Mouse (Mus musculus): ENCODE data around the gene Cd2bp2. TPM values are rescaled to one million over a fixed set of nuclear protein-coding genes. Genes with fewer than 3 reads are reported as not detected.

Cd2bp2 gene
- total and polyA plus RNA-seq, 2 experiments: 11.8 to 12.4 TPM

GRCm38 (mm10) chr7:127211014-127211745 is 15.3 kb upstream of the Cd2bp2 start:
- no peak overlapping the region for H3K27ac ChIP-seq (replicated peaks; ENCODE audit: insufficient read depth, low read depth, low read length)
- H3K9ac ChIP-seq (ENCODE audit: low read depth, low read length): no peak overlapping the region
- WGBS: 92% methylated on average over 5 of the region's 5 CpGs
- H3K79me2 ChIP-seq (ENCODE audit: control insufficient read depth, insufficient read depth, low read length): peaks cover 11% of the 10 kb centered on the region
- no peaks in the 10 kb centered on the region for H3K27me3 ChIP-seq (ENCODE audit: control insufficient read depth, insufficient read depth, low read length)
- no peak overlapping the region for H3K4me3 ChIP-seq (ENCODE audit: insufficient read depth, low read depth, low read length)
- TF ChIP-seq POLR2A (IDR thresholded peaks at IDR 0.05; ENCODE audit: extremely low read depth, insufficient read depth, low read length): no peak
- TF ChIP-seq CTCF (IDR thresholded peaks at IDR 0.05; ENCODE audit: low read depth, low read length): no peak
- no peaks in the 10 kb centered on the region for H3K36me3 ChIP-seq (ENCODE audit: control insufficient read depth, insufficient read depth, low read length)
- peaks cover 7% of the 10 kb centered on the region for H3K4me1 ChIP-seq (ENCODE audit: control insufficient read depth, insufficient read depth, low read length)
- no peak for DNase-seq (ENCODE audit: extremely low read depth, low read depth, low spot score)

DNA sequence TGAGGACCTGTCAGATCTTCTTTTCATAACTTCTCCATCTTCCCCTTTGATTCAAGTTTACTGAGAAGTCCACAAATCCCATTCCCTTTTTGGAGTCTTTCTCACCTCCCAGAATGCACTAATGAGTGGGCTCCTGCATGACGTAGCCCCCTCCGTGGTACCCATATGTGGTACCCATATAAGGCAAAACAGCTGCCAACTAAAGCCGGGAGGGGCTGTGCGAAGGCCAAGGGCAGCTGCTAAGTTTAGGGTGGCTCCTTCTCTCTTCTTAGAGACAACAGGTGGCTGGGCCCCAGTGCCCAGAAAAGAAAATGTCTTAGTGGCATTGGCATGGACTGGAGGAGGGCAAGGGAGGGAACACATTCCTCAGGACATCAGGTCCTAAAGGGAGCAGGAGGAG is 14.4 kb upstream of the Cd2bp2 start:
- no peak for DNase-seq (ENCODE audit: extremely low read depth, low read depth, low spot score)
- Histone ChIP-seq H3K4me1 (ENCODE audit: control insufficient read depth, insufficient read depth, low read length) (peaks cover 7% of the 10 kb centered on the region), H3K79me2 (ENCODE audit: control insufficient read depth, insufficient read depth, low read length) (peaks cover 11% of the 10 kb centered on the region), H3K27me3 (ENCODE audit: control insufficient read depth, insufficient read depth, low read length) (no peaks in the 10 kb centered on the region), H3K36me3 (ENCODE audit: control insufficient read depth, insufficient read depth, low read length) (no peaks in the 10 kb centered on the region), H3K9ac (ENCODE audit: low read depth, low read length) (no peak overlapping the region), H3K4me3 (ENCODE audit: insufficient read depth, low read depth, low read length) (no peak overlapping the region), H3K27ac (replicated peaks; ENCODE audit: insufficient read depth, low read depth, low read length) (no peak overlapping the region)
- 93% methylated on average over 4 of the region's 4 CpGs for whole genome bisulfite sequencing
- no peak for TF ChIP-seq POLR2A (IDR thresholded peaks at IDR 0.05; ENCODE audit: extremely low read depth, insufficient read depth, low read length)
- TF ChIP-seq CTCF (IDR thresholded peaks at IDR 0.05; ENCODE audit: low read depth, low read length): no peak

- Histone ChIP-seq H3K79me2 (ENCODE audit: control insufficient read depth, insufficient read depth, low read length) (peaks cover 11% of the 10 kb centered on the region), H3K4me3 (ENCODE audit: insufficient read depth, low read depth, low read length) (no peak overlapping the region), H3K9ac (ENCODE audit: low read depth, low read length) (no peak overlapping the region), H3K27me3 (ENCODE audit: control insufficient read depth, insufficient read depth, low read length) (no peaks in the 10 kb centered on the region), H3K4me1 (ENCODE audit: control insufficient read depth, insufficient read depth, low read length) (peaks cover 7% of the 10 kb centered on the region), H3K27ac (replicated peaks; ENCODE audit: insufficient read depth, low read depth, low read length) (no peak overlapping the region), H3K36me3 (ENCODE audit: control insufficient read depth, insufficient read depth, low read length) (no peaks in the 10 kb centered on the region)
- DNase-seq (ENCODE audit: extremely low read depth, low read depth, low spot score): no peak
- no peak for TF ChIP-seq CTCF (IDR thresholded peaks at IDR 0.05; ENCODE audit: low read depth, low read length)
- TF ChIP-seq POLR2A (IDR thresholded peaks at IDR 0.05; ENCODE audit: extremely low read depth, insufficient read depth, low read length): no peak
- 85% methylated on average over 5 of the region's 5 CpGs for WGBS
These were observed 14.0 kb upstream of the Cd2bp2 start for GRCm38 (mm10) chr7:127209851-127210250.

- DNase-seq (ENCODE audit: extremely low read depth, low read depth, low spot score): peak; percentile 100
- no peaks in the 10 kb centered on the region for H3K36me3 ChIP-seq (ENCODE audit: control insufficient read depth, insufficient read depth, low read length)
- TF ChIP-seq POLR2A (IDR thresholded peaks at IDR 0.05; ENCODE audit: extremely low read depth, insufficient read depth, low read length) (peak; percentile 74; the same call in 1 of the 2 replicates), CTCF (IDR thresholded peaks at IDR 0.05; ENCODE audit: low read depth, low read length) (peak; percentile 82)
- H3K4me3 ChIP-seq (ENCODE audit: insufficient read depth, low read depth, low read length): peak within 1 kb of the TSS; percentile 78
- peaks cover 11% of the 10 kb centered on the region for H3K79me2 ChIP-seq (ENCODE audit: control insufficient read depth, insufficient read depth, low read length)
- H3K27me3 ChIP-seq (ENCODE audit: control insufficient read depth, insufficient read depth, low read length): no peaks in the 10 kb centered on the region
- under 1% methylated on average over 42 of the region's 44 CpGs for WGBS
- H3K9ac ChIP-seq (ENCODE audit: low read depth, low read length): peak within 1 kb of the TSS; percentile 78
- H3K4me1 ChIP-seq (ENCODE audit: control insufficient read depth, insufficient read depth, low read length): peaks cover 7% of the 10 kb centered on the region
- H3K27ac ChIP-seq (replicated peaks; ENCODE audit: insufficient read depth, low read depth, low read length): peak within 1 kb of the TSS; percentile 54
These were observed 12.9 kb upstream of the Cd2bp2 start, which contains the start of gene Mylpf for GRCm38 (mm10) chr7:127208553-127209438. Gene Mylpf, plus strand, starts transcription at chr7:127208890.

- WGBS: under 1% methylated on average over 43 of the region's 44 CpGs
- Histone ChIP-seq H3K27me3 (ENCODE audit: control insufficient read depth, insufficient read depth, low read length) (no peaks in the 10 kb centered on the region), H3K4me3 (ENCODE audit: insufficient read depth, low read depth, low read length) (peak within 1 kb of the TSS; percentile 78), H3K27ac (replicated peaks; ENCODE audit: insufficient read depth, low read depth, low read length) (peak within 1 kb of the TSS; percentile 54), H3K79me2 (ENCODE audit: control insufficient read depth, insufficient read depth, low read length) (peaks cover 11% of the 10 kb centered on the region), H3K9ac (ENCODE audit: low read depth, low read length) (peak within 1 kb of the TSS; percentile 78), H3K4me1 (ENCODE audit: control insufficient read depth, insufficient read depth, low read length) (peaks cover 7% of the 10 kb centered on the region), H3K36me3 (ENCODE audit: control insufficient read depth, insufficient read depth, low read length) (no peaks in the 10 kb centered on the region)
- TF ChIP-seq CTCF (IDR thresholded peaks at IDR 0.05; ENCODE audit: low read depth, low read length) (no peak), POLR2A (IDR thresholded peaks at IDR 0.05; ENCODE audit: extremely low read depth, insufficient read depth, low read length) (no peak)
- DNase-seq (ENCODE audit: extremely low read depth, low read depth, low spot score): no peak
These were observed 12.4 kb upstream of the Cd2bp2 start, which contains the start of gene Tbc1d10b for GRCm38 (mm10) chr7:127208295-127208552. Gene Tbc1d10b, minus strand, starts transcription at chr7:127208468.
